Mouse (Mus musculus): ENCODE data around the gene H2-M10.1.

DNA sequence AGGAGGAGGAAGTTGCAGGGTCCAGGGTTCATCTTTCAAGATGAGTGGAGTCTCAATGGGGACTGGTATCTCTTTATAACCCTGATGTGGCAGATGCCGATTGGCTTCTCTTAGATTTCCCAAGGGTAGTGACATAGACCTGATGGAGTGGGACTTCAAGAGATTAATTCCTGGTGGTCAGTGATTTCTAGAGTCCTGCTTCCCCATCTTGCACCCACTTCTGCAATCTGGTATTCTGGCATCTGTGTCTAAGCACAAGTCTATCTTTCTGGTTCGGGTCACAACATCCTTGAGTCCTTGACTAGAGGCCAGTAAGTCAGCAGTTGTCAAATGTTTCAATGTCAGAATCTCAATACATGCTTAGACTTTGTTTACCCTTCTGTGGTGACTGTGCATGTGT, 39.6 kb downstream of the H2-M10.1 start, which contains the start of gene H2-M10.2:
- TF ChIP-seq CTCF (IDR thresholded peaks at IDR 0.05; ENCODE audit: extremely low read depth, insufficient read length, insufficient replicate concordance, low read depth, low read length): no peak
- no peak for TF ChIP-seq POLR2A (IDR thresholded peaks at IDR 0.05; ENCODE audit: low read depth, low read length)
